Mouse (Mus musculus) kidney, embryonic 14.5 days (tissue): ENCODE measurements around the gene Ifnar2. TPM values are rescaled to one million over a fixed set of nuclear protein-coding genes. Genes with fewer than 3 reads are reported as not detected.

Source experiments
- ATAC-seq: fragments of 200-750 bp; cut with Nextera tagmentation; 2 replicates; pipeline ENCODE4 v1.8.0; 2017; ENCODE audit warnings: moderate number of reproducible peaks, mild to moderate bottlenecking, moderate TSS enrichment, moderate library complexity; ENCODE audit not compliant: low FRiP score, low TSS enrichment
- H3K27ac ChIP-seq: fragments of 300-500 bp; sonication (generic); 2 replicates; pipeline ENCODE4 v1.5.1; 2014; ENCODE audit warnings: low read depth, mild to moderate bottlenecking, low read length, moderate library complexity, mixed read lengths
- H3K27me3 ChIP-seq: fragments of 300-500 bp; sonication (generic); 2 replicates; pipeline ENCODE4 v1.6.1; 2014; ENCODE audit warnings: mild to moderate bottlenecking, low read length; ENCODE audit not compliant: control insufficient read depth, insufficient read depth
- H3K36me3 ChIP-seq: fragments of 300-500 bp; sonication (generic); 2 replicates; pipeline ENCODE4 v1.6.1; 2014; ENCODE audit warnings: low read length, mixed read lengths; ENCODE audit not compliant: control insufficient read depth, insufficient read depth
- H3K4me1 ChIP-seq: fragments of 300-500 bp; sonication (generic); 2 replicates; pipeline ENCODE4 v1.6.1; 2014; ENCODE audit warnings: low read length, mixed read lengths; ENCODE audit not compliant: control insufficient read depth, insufficient read depth
- H3K4me2 ChIP-seq: fragments of 300-500 bp; sonication (generic); replicated peaks from 2 replicates; pipeline ENCODE4 v1.6.1; 2014; ENCODE audit warnings: low read depth, mild to moderate bottlenecking, low read length
- H3K4me3 ChIP-seq: fragments of 300-500 bp; sonication (generic); 2 replicates; pipeline ENCODE4 v1.5.1; 2014; ENCODE audit warnings: mild to moderate bottlenecking, low read length
- H3K9ac ChIP-seq: fragments of 300-500 bp; sonication (generic); 2 replicates; pipeline ENCODE4 v1.6.1; 2014; ENCODE audit warnings: low read depth, mild to moderate bottlenecking, low read length, moderate library complexity
- H3K9me3 ChIP-seq: fragments of 300-500 bp; sonication (generic); 2 replicates; pipeline ENCODE4 v1.6.1; 2016; ENCODE audit warnings: low read length; ENCODE audit not compliant: control insufficient read depth
- WGBS: fragments of 180-500 bp; shearing (Covaris S2); extraction: QIAGEN DNeasy Blood & Tissue Kit; methylation state at CpG from one replicate; pipeline ENCODE4 v1.1.7; 2014; 5-methylcytosine and 5-hydroxymethylcytosine counted together
- polyA plus RNA-seq: library from polyadenylated mRNA; unstranded; fragments of >200 nt; fragmentation: Nextera tagmentation; extraction: Ambion mirVana; gene quantifications from 2 replicates; pipeline ENCODE4 v1.2.1, GENCODE M21; 2014

The Ifnar2 gene
- polyA plus RNA-seq: 43.7 and 47.2 TPM in 2 replicates

DNA sequence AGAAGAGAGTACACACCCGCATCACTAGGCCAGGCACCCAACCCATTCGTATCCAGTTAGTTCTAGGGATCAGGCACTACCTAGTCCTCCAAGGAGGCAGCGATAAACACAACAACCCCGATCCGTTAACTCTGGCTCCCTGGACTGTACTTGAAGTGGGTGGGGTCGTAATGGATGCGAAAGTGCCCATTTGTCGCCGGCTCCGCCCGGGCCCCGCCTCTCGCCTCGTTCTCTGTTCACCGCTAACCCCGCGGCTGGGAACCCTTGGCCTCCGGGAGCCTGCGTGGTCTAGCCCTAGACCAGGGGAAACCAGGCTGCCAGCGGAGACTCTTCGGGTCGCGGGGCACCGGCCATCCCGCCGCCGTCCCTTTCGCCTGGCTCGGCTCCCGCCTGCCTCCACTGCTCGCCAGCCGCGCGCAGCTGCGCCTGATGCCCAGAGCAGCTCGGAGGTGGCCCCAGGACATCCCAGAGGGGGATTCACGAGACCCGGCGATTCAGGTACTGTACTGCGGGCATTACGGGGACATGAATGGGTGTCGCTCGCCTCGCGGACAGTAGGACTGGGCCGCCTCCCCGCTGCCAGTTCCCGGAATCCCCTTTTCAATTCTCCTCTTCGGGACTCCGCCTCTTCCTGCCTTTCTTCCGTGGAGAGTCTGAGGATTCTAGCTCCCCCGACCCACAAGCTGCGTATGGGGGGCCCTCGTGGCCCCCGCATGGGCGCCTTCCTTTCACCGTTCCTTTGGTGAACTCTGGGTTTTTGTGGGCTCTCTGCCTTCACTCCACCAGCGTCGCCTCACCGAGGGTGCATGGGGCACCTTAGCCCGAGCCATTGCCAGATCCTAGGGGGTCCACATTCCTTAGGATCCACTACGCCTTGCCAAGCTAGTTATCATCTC is at the start of gene Ifnar2:
Gene Ifnar2, plus strand, starts transcription at position 207 of the 896 bp plus-strand sequence.
- no peaks in the 10 kb centered on the region for H3K36me3 ChIP-seq
- H3K4me1 ChIP-seq: peaks cover 15% of the 10 kb centered on the region
- under 1% methylated on average over 62 of the region's 62 CpGs for WGBS
- H3K9ac ChIP-seq: peak within 1 kb of the TSS; percentile 76
- peak within 1 kb of the TSS; percentile 57 for H3K4me2 ChIP-seq
- H3K9me3 ChIP-seq: no peaks in the 10 kb centered on the region
- H3K4me3 ChIP-seq: peak within 1 kb of the TSS; percentile 68
- peak within 1 kb of the TSS; percentile 85 for H3K27ac ChIP-seq
- no peaks in the 10 kb centered on the region for H3K27me3 ChIP-seq
- peak; percentile 93 for ATAC-seq

GRCm38 (mm10) chr16:91327605-91328004 is 45.0 kb upstream of the Ifnar2 start:
- H3K9ac ChIP-seq: no peak overlapping the region
- no peaks in the 10 kb centered on the region for H3K4me1 ChIP-seq
- ATAC-seq: no peak
- no peak overlapping the region for H3K4me3 ChIP-seq
- H3K27me3 ChIP-seq: peaks cover 7% of the 10 kb centered on the region
- no peaks in the 10 kb centered on the region for H3K36me3 ChIP-seq
- H3K9me3 ChIP-seq: no peaks in the 10 kb centered on the region
- 65% methylated on average over 7 of the region's 7 CpGs for WGBS
- no peak overlapping the region for H3K4me2 ChIP-seq
- H3K27ac ChIP-seq: no peak overlapping the region

DNA sequence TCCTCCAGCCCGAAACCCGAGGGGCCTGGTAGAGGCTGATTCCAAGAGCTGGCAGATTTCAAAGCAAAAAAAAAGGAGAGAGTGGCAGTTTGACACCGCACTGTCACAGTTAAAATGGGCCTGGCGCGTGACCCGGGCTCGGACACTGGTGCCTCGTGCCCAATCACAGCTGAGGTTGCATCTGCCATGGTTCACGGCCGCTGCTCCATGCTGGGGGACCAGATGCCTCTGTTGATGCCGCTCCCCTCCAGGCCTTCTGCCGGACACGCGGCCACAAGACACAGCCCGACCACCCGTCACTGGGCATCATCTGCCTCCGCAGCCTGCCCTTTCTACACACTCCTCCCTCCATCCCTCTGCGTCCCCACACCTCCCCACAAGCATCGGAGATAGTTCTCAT is 43.7 kb upstream of the Ifnar2 start:
- H3K27ac ChIP-seq: no peak overlapping the region
- H3K27me3 ChIP-seq: peaks cover 7% of the 10 kb centered on the region

DNA sequence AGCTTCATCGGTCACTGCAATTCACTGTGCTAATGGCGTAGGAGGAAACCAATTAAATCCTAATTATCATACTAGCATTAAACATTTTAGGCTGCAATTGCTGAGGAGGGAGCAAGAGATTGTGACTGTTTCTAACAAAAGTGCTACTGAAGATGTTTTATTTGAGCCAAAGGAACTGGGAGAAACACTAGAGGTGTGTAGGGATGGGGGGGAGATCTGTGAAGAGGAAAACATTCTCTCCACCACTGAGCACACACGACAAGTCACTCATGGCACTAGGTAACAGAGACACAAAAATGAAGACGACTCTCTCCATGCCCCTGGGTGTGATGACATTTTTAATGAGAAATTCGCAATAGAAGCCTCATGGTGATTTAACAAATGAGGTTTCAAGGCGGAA is 42.1 kb upstream of the Ifnar2 start:
- Histone ChIP-seq H3K27ac (no peak overlapping the region), H3K36me3 (no peaks in the 10 kb centered on the region), H3K27me3 (peaks cover 7% of the 10 kb centered on the region), H3K4me1 (no peaks in the 10 kb centered on the region), H3K9me3 (no peaks in the 10 kb centered on the region), H3K9ac (no peak overlapping the region), H3K4me3 (no peak overlapping the region), H3K4me2 (no peak overlapping the region)
- no peak for ATAC-seq
- WGBS: 70% methylated on average over 6 of the region's 6 CpGs

More for the DNA sequence above, 43.7 kb upstream of the Ifnar2 start:
- no peak overlapping the region for H3K4me2 ChIP-seq
- H3K9me3 ChIP-seq: no peaks in the 10 kb centered on the region
- no peaks in the 10 kb centered on the region for H3K36me3 ChIP-seq
- no peak overlapping the region for H3K9ac ChIP-seq
- no peaks in the 10 kb centered on the region for H3K4me1 ChIP-seq
- no peak overlapping the region for H3K4me3 ChIP-seq
- ATAC-seq: no peak
- WGBS: 82% methylated on average over 19 of the region's 19 CpGs

GRCm38 (mm10) chr16:91331153-91331552 is 41.4 kb upstream of the Ifnar2 start:
- ATAC-seq: no peak
- Histone ChIP-seq H3K4me3 (no peak overlapping the region), H3K9ac (no peak overlapping the region), H3K4me1 (no peaks in the 10 kb centered on the region), H3K36me3 (no peaks in the 10 kb centered on the region), H3K9me3 (no peaks in the 10 kb centered on the region), H3K27ac (no peak overlapping the region), H3K27me3 (peaks cover 10% of the 10 kb centered on the region), H3K4me2 (no peak overlapping the region)
- 20% methylated on average over 5 of the region's 5 CpGs for WGBS

DNA sequence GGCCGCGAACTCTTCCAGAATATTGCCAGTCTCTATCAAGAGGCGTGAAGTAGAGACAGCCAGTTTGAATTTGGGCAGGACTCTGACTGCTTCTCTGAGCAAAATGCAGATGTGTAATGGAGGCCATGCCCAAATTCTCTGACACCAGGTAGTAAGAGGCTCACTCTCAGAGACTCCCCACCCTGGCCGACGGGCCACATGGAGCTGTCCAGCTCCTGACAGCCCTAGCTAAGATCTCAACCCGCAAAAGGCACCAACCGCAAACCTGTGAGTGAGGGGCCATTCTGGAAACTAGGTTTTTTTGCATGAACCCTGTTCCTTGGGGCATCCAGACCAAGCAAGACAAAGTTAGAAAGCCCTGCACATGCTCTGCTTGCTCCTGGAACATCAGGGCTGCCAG is 39.7 kb upstream of the Ifnar2 start:
- no peak for ATAC-seq
- peaks cover 3% of the 10 kb centered on the region for H3K27me3 ChIP-seq
- H3K9ac ChIP-seq: no peak overlapping the region
- no peaks in the 10 kb centered on the region for H3K9me3 ChIP-seq
- no peak overlapping the region for H3K4me2 ChIP-seq
- 48% methylated on average over 7 of the region's 7 CpGs for WGBS
- H3K4me3 ChIP-seq: no peak overlapping the region
- no peak overlapping the region for H3K27ac ChIP-seq
- H3K4me1 ChIP-seq: no peaks in the 10 kb centered on the region
- no peaks in the 10 kb centered on the region for H3K36me3 ChIP-seq

- WGBS: 14% methylated on average over 10 of the region's 10 CpGs
- H3K4me3 ChIP-seq: no peak overlapping the region
Observed at GRCm38 (mm10) chr16:91334190-91334893, 38.2 kb upstream of the Ifnar2 start.

DNA sequence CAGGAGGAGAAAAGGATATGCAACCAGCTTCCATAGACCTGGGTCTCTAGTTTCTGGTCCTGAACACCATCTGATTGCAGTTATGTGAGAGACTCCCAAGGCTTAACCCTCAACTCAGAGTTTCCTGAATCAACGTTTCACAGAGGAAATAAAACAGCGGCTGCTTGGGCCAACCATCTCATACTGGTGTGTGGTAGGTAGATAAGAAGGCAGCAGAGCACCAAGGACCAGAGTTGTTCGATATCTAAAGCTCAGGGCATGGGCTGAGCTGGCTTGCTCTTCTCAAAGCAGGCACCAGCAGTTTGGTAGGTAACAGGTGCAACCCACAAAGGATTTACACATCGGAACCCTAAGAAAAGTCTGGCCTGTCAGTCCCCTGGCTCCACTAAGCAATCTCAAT is 35.8 kb upstream of the Ifnar2 start:
- Histone ChIP-seq H3K27ac (no peak overlapping the region), H3K27me3 (0 out of 2 replicates have a peak, but pooled peaks cover 3% of the 10 kb centered on the region), H3K9me3 (no peaks in the 10 kb centered on the region), H3K4me1 (no peaks in the 10 kb centered on the region), H3K4me2 (no peak overlapping the region), H3K4me3 (no peak overlapping the region), H3K9ac (no peak overlapping the region), H3K36me3 (no peaks in the 10 kb centered on the region)
- WGBS: 86% methylated on average over 4 of the region's 4 CpGs
- ATAC-seq: no peak

More at GRCm38 (mm10) chr16:91334190-91334893, 38.2 kb upstream of the Ifnar2 start:
- Histone ChIP-seq H3K4me2 (no peak overlapping the region), H3K4me1 (no peaks in the 10 kb centered on the region), H3K27me3 (peaks cover 3% of the 10 kb centered on the region), H3K27ac (no peak overlapping the region), H3K36me3 (no peaks in the 10 kb centered on the region), H3K9ac (no peak overlapping the region), H3K9me3 (no peaks in the 10 kb centered on the region)
- ATAC-seq: no peak

GRCm38 (mm10) chr16:91337480-91337879 is 35.1 kb upstream of the Ifnar2 start:
- WGBS: 63% methylated on average over 5 of the region's 5 CpGs
- H3K4me3 ChIP-seq: no peak overlapping the region
- 0 out of 2 replicates have a peak, but pooled peaks cover 3% of the 10 kb centered on the region for H3K27me3 ChIP-seq
- H3K9me3 ChIP-seq: no peaks in the 10 kb centered on the region
- H3K9ac ChIP-seq: no peak overlapping the region
- ATAC-seq: no peak
- H3K27ac ChIP-seq: no peak overlapping the region
- no peak overlapping the region for H3K4me2 ChIP-seq
- no peaks in the 10 kb centered on the region for H3K4me1 ChIP-seq
- no peaks in the 10 kb centered on the region for H3K36me3 ChIP-seq
